Mouse (Mus musculus) hindbrain, embryonic 12.5 days (tissue): ENCODE results near the gene Nup98. TPM values are rescaled to one million over a fixed set of nuclear protein-coding genes. Genes with fewer than 3 reads are reported as not detected.

ENCODE experiments used
- ATAC-seq: fragments of 200-750 bp; cut with Nextera tagmentation; 2 replicates; pipeline ENCODE4 v1.8.0; 2017; ENCODE audit warnings: moderate TSS enrichment; ENCODE audit not compliant: low FRiP score
- H3K27ac ChIP-seq: fragments of 300-500 bp; sonication (generic); 2 replicates; pipeline ENCODE4 v1.5.1; 2016; ENCODE audit warnings: mild to moderate bottlenecking
- H3K27me3 ChIP-seq: fragments of 300-500 bp; sonication (generic); 2 replicates; pipeline ENCODE4 v1.6.1; 2016; ENCODE audit warnings: mild to moderate bottlenecking
- H3K36me3 ChIP-seq: fragments of 300-500 bp; sonication (generic); 2 replicates; pipeline ENCODE4 v1.6.1; 2016; ENCODE audit warnings: mild to moderate bottlenecking
- H3K4me1 ChIP-seq: fragments of 300-500 bp; sonication (generic); 2 replicates; pipeline ENCODE4 v1.6.1; 2016
- H3K4me2 ChIP-seq: fragments of 300-500 bp; sonication (generic); replicated peaks from 2 replicates; pipeline ENCODE4 v1.6.1; 2016; ENCODE audit warnings: mild to moderate bottlenecking
- H3K4me3 ChIP-seq: fragments of 300-500 bp; sonication (generic); 2 replicates; pipeline ENCODE4 v1.5.1; 2016; ENCODE audit warnings: mild to moderate bottlenecking
- H3K9ac ChIP-seq: fragments of 300-500 bp; sonication (generic); 2 replicates; pipeline ENCODE4 v1.6.1; 2016; ENCODE audit warnings: mild to moderate bottlenecking, moderate library complexity
- H3K9me3 ChIP-seq: fragments of 300-500 bp; sonication (generic); replicated peaks from 2 replicates; pipeline ENCODE4 v1.6.1; 2016; ENCODE audit warnings: mild to moderate bottlenecking
- WGBS: fragments of 180-500 bp; shearing (Covaris S2); methylation state at CpG from one replicate; pipeline ENCODE4 v1.1.7; 2016; 5-methylcytosine and 5-hydroxymethylcytosine counted together
- polyA plus RNA-seq: library from polyadenylated mRNA; unstranded; fragments of >200 nt; fragmentation: Nextera tagmentation; extraction: Ambion mirVana; gene quantifications from 2 replicates; pipeline ENCODE4 v1.2.1, GENCODE M21; 2016

Gene Nup98
- polyA plus RNA-seq, 1 experiment from 2014 or later, result 42.3 TPM

GRCm38 (mm10) chr7:102106700-102107141 is 103.3 kb downstream of the Nup98 start:
- peak overlapping the region; percentile 23; the same call in 1 of the 2 replicates for H3K9ac ChIP-seq
- H3K4me3 ChIP-seq, result peak overlapping the region; percentile 24
- H3K27ac ChIP-seq, result no peak overlapping the region
- peaks cover 13% of the 10 kb centered on the region for H3K4me1 ChIP-seq
- H3K27me3 ChIP-seq, result peaks cover 4% of the 10 kb centered on the region; the same call in 1 of the 2 replicates
- 21% methylated on average over 23 of the region's 23 CpGs for WGBS
- ATAC-seq, result peak; percentile 41
- no peaks in the 10 kb centered on the region for H3K9me3 ChIP-seq
- no peaks in the 10 kb centered on the region for H3K36me3 ChIP-seq
- H3K4me2 ChIP-seq, result peak overlapping the region; percentile 53

DNA sequence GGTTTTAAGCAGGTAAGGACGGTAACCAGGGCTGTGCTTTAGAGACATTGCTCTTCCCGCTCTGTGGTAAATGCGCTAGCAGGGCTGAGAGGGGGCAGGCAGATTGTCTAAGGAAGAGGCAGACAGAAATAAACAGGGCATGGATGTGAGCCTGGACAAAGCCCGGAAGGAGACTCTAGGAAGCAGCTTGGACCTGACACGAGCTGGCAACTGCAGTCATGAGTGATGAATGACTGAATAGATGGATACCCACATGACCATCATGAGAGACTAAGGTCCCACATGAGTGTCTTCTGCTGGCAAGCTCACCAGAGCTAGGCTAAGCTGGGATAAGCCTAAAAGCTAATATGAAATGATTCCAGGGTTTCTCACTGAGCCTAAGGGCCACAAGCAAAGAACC is 105.8 kb downstream of the Nup98 start:
- Histone ChIP-seq H3K4me2 (no peak overlapping the region), H3K9ac (no peak overlapping the region), H3K27ac (no peak overlapping the region), H3K4me3 (no peak overlapping the region), H3K36me3 (no peaks in the 10 kb centered on the region), H3K27me3 (peaks cover 7% of the 10 kb centered on the region; the same call in 1 of the 2 replicates), H3K4me1 (peaks cover 28% of the 10 kb centered on the region), H3K9me3 (no peaks in the 10 kb centered on the region)
- no peak for ATAC-seq
- WGBS, result 81% methylated on average over 5 of the region's 5 CpGs

DNA sequence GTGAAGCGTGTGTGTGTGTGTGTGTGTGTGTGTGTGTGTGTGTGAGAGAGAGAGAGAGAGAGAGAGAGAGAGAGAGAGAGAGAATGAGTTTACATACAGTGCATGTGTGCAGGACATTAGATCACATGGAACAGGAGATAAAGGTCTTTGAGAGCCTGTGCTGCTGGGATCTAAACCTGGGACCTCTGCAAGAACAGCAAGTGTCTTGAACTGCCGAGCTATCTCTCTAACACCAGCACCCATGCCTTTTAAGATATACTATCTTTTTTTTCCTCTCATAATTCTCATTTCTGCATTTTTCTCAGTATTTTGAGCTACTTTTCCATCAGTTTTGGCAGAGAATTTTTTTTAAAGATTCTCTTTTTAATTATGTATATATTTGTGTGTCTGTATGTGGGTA is 106.4 kb downstream of the Nup98 start:
- H3K36me3 ChIP-seq, result no peaks in the 10 kb centered on the region
- H3K27ac ChIP-seq, result no peak overlapping the region
- H3K27me3 ChIP-seq, result peaks cover 12% of the 10 kb centered on the region; the same call in 1 of the 2 replicates
- H3K9ac ChIP-seq, result no peak overlapping the region
- 90% methylated on average over 2 of the region's 2 CpGs for WGBS
- peaks cover 28% of the 10 kb centered on the region for H3K4me1 ChIP-seq
- H3K9me3 ChIP-seq, result no peaks in the 10 kb centered on the region
- H3K4me2 ChIP-seq, result no peak overlapping the region
- H3K4me3 ChIP-seq, result no peak overlapping the region
- ATAC-seq, result no peak

DNA sequence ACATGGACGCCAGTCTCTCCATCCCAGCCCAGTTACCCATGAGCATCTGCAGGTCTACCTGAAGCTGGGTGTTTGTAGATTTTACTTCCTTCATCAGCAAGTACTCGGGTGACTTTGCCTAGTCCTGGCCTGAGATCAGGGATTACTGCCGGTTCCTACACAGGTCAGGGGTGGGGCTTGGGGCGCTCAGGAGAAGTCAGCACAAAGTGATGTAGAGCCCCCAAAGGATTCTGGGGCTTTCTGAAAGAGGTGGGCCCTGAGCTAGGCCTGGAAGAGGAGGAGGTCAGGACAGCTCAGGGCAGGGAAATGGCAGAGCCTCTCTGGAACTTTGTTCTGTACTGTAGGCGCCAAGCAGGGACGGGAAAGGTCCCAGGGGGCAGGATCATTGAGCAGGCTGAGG is 107.3 kb downstream of the Nup98 start:
- no peaks in the 10 kb centered on the region for H3K36me3 ChIP-seq
- peaks cover 12% of the 10 kb centered on the region; the same call in 1 of the 2 replicates for H3K27me3 ChIP-seq
- 50% methylated on average over 6 of the region's 6 CpGs for WGBS
- peaks cover 28% of the 10 kb centered on the region for H3K4me1 ChIP-seq
- no peaks in the 10 kb centered on the region for H3K9me3 ChIP-seq
- no peak overlapping the region; the same call in 1 of the 2 replicates for H3K27ac ChIP-seq
- no peak for ATAC-seq
- no peak overlapping the region for H3K4me2 ChIP-seq
- no peak overlapping the region for H3K9ac ChIP-seq
- no peak overlapping the region for H3K4me3 ChIP-seq

DNA sequence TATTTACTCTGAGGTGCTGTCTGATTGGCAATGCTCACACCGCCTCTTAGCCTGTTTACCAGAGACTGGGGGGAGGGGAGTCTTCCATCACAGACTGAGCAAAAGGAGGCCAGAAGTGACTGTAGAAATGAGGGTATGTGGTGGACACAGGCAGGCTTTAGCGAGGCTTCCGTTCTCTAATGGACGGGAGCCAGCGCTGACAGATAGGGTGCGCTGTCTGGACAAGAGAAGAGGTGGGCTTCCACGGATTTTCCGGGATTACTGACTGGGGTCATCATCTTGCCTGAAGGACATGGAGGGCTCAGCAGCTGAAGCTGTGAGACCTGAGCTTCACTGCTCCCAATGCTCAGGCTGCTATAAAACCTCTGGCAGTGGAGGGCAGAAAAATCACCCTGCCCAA is 107.7 kb downstream of the Nup98 start:
- H3K4me1 ChIP-seq, result peaks cover 28% of the 10 kb centered on the region
- H3K9ac ChIP-seq, result no peak overlapping the region
- no peak overlapping the region for H3K4me2 ChIP-seq
- no peaks in the 10 kb centered on the region for H3K9me3 ChIP-seq
- 0 out of 2 replicates have a peak, but pooled peaks have one; percentile 24 for ATAC-seq
- no peak overlapping the region for H3K4me3 ChIP-seq
- no peak overlapping the region; the same call in 1 of the 2 replicates for H3K27ac ChIP-seq
- 41% methylated on average over 8 of the region's 8 CpGs for WGBS
- H3K36me3 ChIP-seq, result no peaks in the 10 kb centered on the region
- peaks cover 12% of the 10 kb centered on the region; the same call in 1 of the 2 replicates for H3K27me3 ChIP-seq

DNA sequence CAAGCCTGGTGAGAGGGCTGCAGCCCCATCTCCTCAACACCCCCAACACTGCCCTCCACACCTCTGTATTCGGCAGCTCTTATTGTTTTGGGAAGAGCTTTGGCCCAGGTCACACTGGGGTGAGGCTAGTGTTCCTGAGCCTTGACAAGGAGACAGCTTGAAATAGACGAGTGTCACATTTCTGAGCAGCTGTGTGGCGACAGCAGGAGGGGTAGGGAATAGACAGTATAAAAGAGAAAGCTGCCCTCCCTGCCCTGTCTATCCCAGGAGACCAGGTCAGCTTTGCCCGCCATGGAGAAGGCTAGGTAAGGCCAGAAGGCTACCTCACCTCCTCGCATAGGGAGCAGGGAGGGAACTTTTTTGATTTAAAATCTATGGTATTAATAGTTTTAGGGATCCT is 108.5 kb downstream of the Nup98 start, which contains the start of gene Art1:
TSS of gene Art1 (plus strand) at position 257 of the 400 bp plus-strand sequence.
- peak within 1 kb of the TSS; percentile 19; the same call in 1 of the 2 replicates for H3K27ac ChIP-seq
- no peaks in the 10 kb centered on the region for H3K36me3 ChIP-seq
- H3K4me2 ChIP-seq, result no peak within 1 kb of the TSS
- no peaks in the 10 kb centered on the region for H3K9me3 ChIP-seq
- peaks cover 23% of the 10 kb centered on the region for H3K4me1 ChIP-seq
- no peak within 1 kb of the TSS for H3K9ac ChIP-seq
- H3K4me3 ChIP-seq, result no peak within 1 kb of the TSS
- 28% methylated on average over 5 of the region's 5 CpGs for WGBS
- peaks cover 8% of the 10 kb centered on the region; the same call in 1 of the 2 replicates for H3K27me3 ChIP-seq
- no peak for ATAC-seq

DNA sequence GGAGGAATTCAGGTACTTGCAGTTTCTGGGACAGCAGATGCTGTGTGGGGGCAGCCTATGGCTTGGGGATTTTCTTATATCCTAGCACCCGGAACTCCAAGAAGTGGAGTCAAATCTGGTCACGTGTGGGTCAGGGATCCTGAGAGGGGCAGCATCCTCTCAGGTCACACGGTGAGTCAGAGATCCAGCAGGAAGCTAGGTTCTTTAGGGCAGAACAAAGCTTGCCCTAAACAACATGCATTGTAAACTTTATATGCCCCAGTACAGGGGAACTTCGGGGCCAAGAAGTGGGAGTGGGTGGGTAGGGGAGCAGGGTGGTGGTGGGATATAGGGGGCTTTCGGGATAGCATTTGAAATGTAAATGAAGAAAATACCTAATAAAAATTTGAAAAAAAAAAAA is 109.1 kb downstream of the Nup98 start:
- peaks cover 8% of the 10 kb centered on the region; the same call in 1 of the 2 replicates for H3K27me3 ChIP-seq
- peaks cover 23% of the 10 kb centered on the region for H3K4me1 ChIP-seq
- no peak overlapping the region for H3K27ac ChIP-seq
- H3K36me3 ChIP-seq, result 0 out of 2 replicates have a peak, but pooled peaks cover 3% of the 10 kb centered on the region
- H3K4me3 ChIP-seq, result no peak overlapping the region
- WGBS, result 67% methylated on average over 5 of the region's 5 CpGs
- no peak for ATAC-seq
- no peak overlapping the region for H3K4me2 ChIP-seq
- H3K9me3 ChIP-seq, result no peaks in the 10 kb centered on the region
- H3K9ac ChIP-seq, result no peak overlapping the region

DNA sequence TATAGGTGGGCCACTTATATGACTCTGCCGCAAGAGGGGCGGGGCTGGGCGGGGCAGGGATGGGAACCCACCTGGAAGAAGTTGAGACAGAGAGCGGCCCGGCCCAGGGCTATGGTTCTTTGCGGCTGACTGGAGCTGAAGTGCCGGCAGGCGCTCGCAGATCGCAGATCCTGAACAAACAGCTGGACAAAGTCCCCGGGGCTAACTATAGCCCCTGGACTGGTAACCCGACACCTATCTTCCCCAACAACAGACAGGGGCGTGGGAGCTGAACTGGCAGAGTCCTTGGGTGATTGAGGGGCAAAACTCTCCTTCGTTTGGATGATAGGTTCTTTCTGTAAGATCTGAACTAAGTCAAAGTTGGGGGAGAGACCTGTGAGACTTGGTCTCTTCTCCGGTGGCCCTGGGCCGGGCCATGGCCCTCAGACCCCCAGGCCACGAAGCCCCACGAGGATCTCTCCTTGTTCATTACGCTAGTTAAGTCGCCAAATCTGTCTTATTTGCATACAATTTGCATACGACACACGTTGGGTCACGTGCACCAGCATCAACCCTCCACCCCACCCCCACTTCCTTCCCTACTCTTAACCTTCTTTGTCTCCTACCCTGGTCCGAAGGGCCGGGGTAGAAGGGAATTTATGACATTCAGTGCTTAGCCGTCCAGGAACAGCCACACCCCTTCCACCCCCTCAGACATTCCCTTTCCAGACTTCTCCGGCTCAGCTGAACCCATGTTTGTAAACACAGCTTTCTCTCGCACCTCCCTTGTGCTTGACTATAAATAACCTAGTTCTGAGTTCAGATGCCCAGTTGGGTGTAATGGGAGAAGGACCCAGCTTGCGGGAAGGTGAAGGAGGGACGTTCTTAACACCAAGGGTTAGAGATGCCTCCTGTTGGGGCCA is 110.0 kb downstream of the Nup98 start:
- peaks cover 8% of the 10 kb centered on the region; the same call in 1 of the 2 replicates for H3K27me3 ChIP-seq
- H3K4me1 ChIP-seq, result peaks cover 23% of the 10 kb centered on the region
- 5% methylated on average over 30 of the region's 30 CpGs for WGBS
- H3K4me3 ChIP-seq, result peak overlapping the region; percentile 16
- H3K9me3 ChIP-seq, result no peaks in the 10 kb centered on the region
- ATAC-seq, result peak; percentile 60
- peak overlapping the region; percentile 48 for H3K4me2 ChIP-seq
- H3K36me3 ChIP-seq, result 0 out of 2 replicates have a peak, but pooled peaks cover 6% of the 10 kb centered on the region
- no peak overlapping the region for H3K27ac ChIP-seq
- H3K9ac ChIP-seq, result no peak overlapping the region

- no peak for ATAC-seq
- H3K36me3 ChIP-seq, result peaks cover 45% of the 10 kb centered on the region
- 85% methylated on average over 4 of the region's 4 CpGs for WGBS
- H3K27me3 ChIP-seq, result no peaks in the 10 kb centered on the region
- H3K9me3 ChIP-seq, result no peaks in the 10 kb centered on the region
- H3K4me3 ChIP-seq, result no peak overlapping the region
- H3K9ac ChIP-seq, result no peak overlapping the region
- H3K4me2 ChIP-seq, result no peak overlapping the region
- no peaks in the 10 kb centered on the region for H3K4me1 ChIP-seq
- H3K27ac ChIP-seq, result no peak overlapping the region
These were observed 122.6 kb downstream of the Nup98 start for GRCm38 (mm10) chr7:102087336-102087735.

GRCm38 (mm10) chr7:102084041-102084696 is 125.8 kb downstream of the Nup98 start:
- WGBS, result 93% methylated on average over 26 of the region's 26 CpGs
- peaks cover 64% of the 10 kb centered on the region for H3K36me3 ChIP-seq

GRCm38 (mm10) chr7:102082816-102083215 is 127.2 kb downstream of the Nup98 start, which contains the start of gene Trpc2:
TSS of gene Trpc2 (plus strand) at chr7:102083116.
- peaks cover 61% of the 10 kb centered on the region for H3K36me3 ChIP-seq

More at GRCm38 (mm10) chr7:102084041-102084696, 125.8 kb downstream of the Nup98 start:
- no peak overlapping the region for H3K4me3 ChIP-seq
- no peak overlapping the region for H3K9ac ChIP-seq
- no peaks in the 10 kb centered on the region for H3K9me3 ChIP-seq
- no peak for ATAC-seq
- no peaks in the 10 kb centered on the region for H3K27me3 ChIP-seq
- H3K4me1 ChIP-seq, result no peaks in the 10 kb centered on the region
- no peak overlapping the region for H3K4me2 ChIP-seq
- H3K27ac ChIP-seq, result no peak overlapping the region

GRCm38 (mm10) chr7:102081784-102082183 is 128.2 kb downstream of the Nup98 start:
- no peak overlapping the region for H3K27ac ChIP-seq
- ATAC-seq, result no peak
- no peak overlapping the region for H3K4me3 ChIP-seq
- peaks cover 71% of the 10 kb centered on the region for H3K36me3 ChIP-seq
- 96% methylated on average over 5 of the region's 5 CpGs for WGBS
- H3K4me2 ChIP-seq, result no peak overlapping the region
- no peaks in the 10 kb centered on the region for H3K4me1 ChIP-seq
- no peak overlapping the region for H3K9ac ChIP-seq
- H3K9me3 ChIP-seq, result no peaks in the 10 kb centered on the region
- no peaks in the 10 kb centered on the region for H3K27me3 ChIP-seq

More at GRCm38 (mm10) chr7:102082816-102083215, 127.2 kb downstream of the Nup98 start, which contains the start of gene Trpc2:
- no peaks in the 10 kb centered on the region for H3K27me3 ChIP-seq
- H3K4me1 ChIP-seq, result no peaks in the 10 kb centered on the region
- no peak within 1 kb of the TSS for H3K9ac ChIP-seq
- no peaks in the 10 kb centered on the region for H3K9me3 ChIP-seq
- H3K4me2 ChIP-seq, result no peak within 1 kb of the TSS
- ATAC-seq, result no peak
- H3K4me3 ChIP-seq, result no peak within 1 kb of the TSS
- WGBS, result 81% methylated on average over 5 of the region's 5 CpGs
- no peak within 1 kb of the TSS for H3K27ac ChIP-seq
